Mouse (Mus musculus) liver, adult 2 months (tissue): ENCODE measurements around the gene Ndufa6. TPM values are rescaled to one million over a fixed set of nuclear protein-coding genes. Genes with fewer than 3 reads are reported as not detected.

Experiments used
- DNase-seq: peaks from one replicate; pipeline ENCODE4 v3.0.0-alpha.2; 2011; ENCODE audit warnings: low read depth, low spot score; ENCODE audit errors: extremely low read depth
- H3K27ac ChIP-seq: fragments of 200-500 bp; replicated peaks from 2 replicates; pipeline ENCODE4 v1.5.1; 2012; ENCODE audit warnings: low read depth, mild to moderate bottlenecking, control low read depth, inconsistent platforms, low read length; ENCODE audit not compliant: insufficient read depth
- H3K27me3 ChIP-seq: fragments of 200-500 bp; 2 replicates; pipeline ENCODE4 v1.6.1; 2012; ENCODE audit warnings: mild to moderate bottlenecking, moderate library complexity, low read length, inconsistent platforms; ENCODE audit not compliant: control insufficient read depth, insufficient read depth
- H3K36me3 ChIP-seq: fragments of 200-500 bp; 2 replicates; pipeline ENCODE4 v1.6.1; 2012; ENCODE audit warnings: low read length, inconsistent platforms; ENCODE audit not compliant: control insufficient read depth, insufficient read depth
- H3K4me1 ChIP-seq: fragments of 200-500 bp; 2 replicates; pipeline ENCODE4 v1.6.1; 2011; ENCODE audit warnings: low read length; ENCODE audit not compliant: control insufficient read depth, insufficient read depth
- H3K4me3 ChIP-seq: fragments of 200-500 bp; 2 replicates; pipeline ENCODE4 v1.5.1; 2011; ENCODE audit warnings: low read depth, mild to moderate bottlenecking, control low read depth, low read length, moderate library complexity; ENCODE audit not compliant: insufficient read depth
- H3K79me2 ChIP-seq: fragments of 200-500 bp; 2 replicates; pipeline ENCODE4 v1.6.1; 2012; ENCODE audit warnings: inconsistent platforms, mild to moderate bottlenecking, low read length, moderate library complexity; ENCODE audit not compliant: control insufficient read depth, insufficient read depth
- H3K9ac ChIP-seq: fragments of 200-500 bp; 2 replicates; pipeline ENCODE4 v1.6.1; 2012; ENCODE audit warnings: low read depth, mild to moderate bottlenecking, control low read depth, inconsistent platforms, low read length
- CTCF ChIP-seq: fragments of 200-500 bp; IDR thresholded peaks from 2 replicates; pipeline ENCODE4 v1.5.1; 2011; ENCODE audit warnings: low read depth, low read length, control low read depth
- POLR2A ChIP-seq: fragments of 200-500 bp; IDR thresholded peaks from 2 replicates; pipeline ENCODE4 v1.6.1; 2011; ENCODE audit warnings: low read length, control low read depth; ENCODE audit not compliant: insufficient read depth; ENCODE audit errors: extremely low read depth
- WGBS: fragments of 180-500 bp; shearing (Covaris S2); methylation state at CpG from one replicate; pipeline ENCODE4 v1.1.7; 2018; 5-methylcytosine and 5-hydroxymethylcytosine counted together
- polyA plus RNA-seq: library from polyadenylated mRNA; depleted of rRNA; stranded (reverse); fragments of >200 nt; gene quantifications from 2 replicates; pipeline ENCODE4 v1.2.3, GENCODE M21; 2012
- total RNA-seq: library from RNA; depleted of rRNA; stranded (reverse); fragments of >200 nt; gene quantifications from 2 replicates; pipeline ENCODE4 v1.2.3, GENCODE M21; 2014

The Ndufa6 gene
- total and polyA plus RNA-seq, 2 experiments: 441 to 1,175 TPM

- Histone ChIP-seq H3K9ac (peak within 1 kb of the TSS; percentile 74), H3K4me1 (peaks cover 4% of the 10 kb centered on the region; the same call in 1 of the 2 replicates), H3K36me3 (peaks cover 3% of the 10 kb centered on the region; the same call in 1 of the 2 replicates), H3K79me2 (no peaks in the 10 kb centered on the region), H3K27me3 (no peaks in the 10 kb centered on the region), H3K27ac (peak within 1 kb of the TSS; percentile 30), H3K4me3 (peak within 1 kb of the TSS; percentile 63)
- under 1% methylated on average over 41 of the region's 41 CpGs for WGBS
- TF ChIP-seq POLR2A (0 out of 2 replicates have a peak, but pooled peaks have one; percentile 37), CTCF (no peak)
- peak; percentile 90 for DNase-seq
Observed at GRCm38 (mm10) chr15:82338593-82339112, 15.5 kb downstream of the Ndufa6 start, which contains the start of the genes Naga, Pheta2 and Smdt1. Gene Naga (minus strand): TSS chr15:82338925. Gene Pheta2 (plus strand): TSS chr15:82338942. Gene Smdt1 (plus strand): TSS chr15:82338959.

- Histone ChIP-seq H3K27ac (no peak overlapping the region), H3K4me3 (peak overlapping the region; percentile 63), H3K9ac (peak overlapping the region; percentile 74), H3K4me1 (peaks cover 4% of the 10 kb centered on the region; the same call in 1 of the 2 replicates), H3K27me3 (no peaks in the 10 kb centered on the region), H3K79me2 (no peaks in the 10 kb centered on the region), H3K36me3 (peaks cover 3% of the 10 kb centered on the region; the same call in 1 of the 2 replicates)
- TF ChIP-seq CTCF: no peak
- TF ChIP-seq POLR2A: no peak
- DNase-seq: no peak
- 36% methylated on average over 4 of the region's 4 CpGs for WGBS
Observed at GRCm38 (mm10) chr15:82337875-82338274, 16.2 kb downstream of the Ndufa6 start.

- Histone ChIP-seq H3K9ac (no peak overlapping the region), H3K4me1 (peaks cover 4% of the 10 kb centered on the region; the same call in 1 of the 2 replicates), H3K79me2 (no peaks in the 10 kb centered on the region), H3K36me3 (peaks cover 5% of the 10 kb centered on the region; the same call in 1 of the 2 replicates), H3K27me3 (no peaks in the 10 kb centered on the region), H3K27ac (no peak overlapping the region), H3K4me3 (no peak overlapping the region)
- 97% methylated on average over 12 of the region's 12 CpGs for whole genome bisulfite sequencing
- DNase-seq: no peak
- TF ChIP-seq POLR2A: no peak
- no peak for TF ChIP-seq CTCF
Observed at GRCm38 (mm10) chr15:82336629-82337028, 17.5 kb downstream of the Ndufa6 start.

GRCm38 (mm10) chr15:82335194-82335593, 18.9 kb downstream of the Ndufa6 start:
- Histone ChIP-seq H3K27me3 (no peaks in the 10 kb centered on the region), H3K4me1 (peaks cover 4% of the 10 kb centered on the region; the same call in 1 of the 2 replicates), H3K4me3 (no peak overlapping the region), H3K79me2 (no peaks in the 10 kb centered on the region), H3K27ac (no peak overlapping the region), H3K9ac (no peak overlapping the region), H3K36me3 (peaks cover 6% of the 10 kb centered on the region; the same call in 1 of the 2 replicates)
- TF ChIP-seq POLR2A: no peak
- TF ChIP-seq CTCF: no peak
- no peak for DNase-seq
- 99% methylated on average over 4 of the region's 4 CpGs for WGBS

- TF ChIP-seq CTCF (no peak), POLR2A (no peak)
- peaks cover 4% of the 10 kb centered on the region; the same call in 1 of the 2 replicates for H3K36me3 ChIP-seq
- H3K4me1 ChIP-seq: no peaks in the 10 kb centered on the region
- H3K4me3 ChIP-seq: no peak overlapping the region
- no peak for DNase-seq
- WGBS: 85% methylated on average over 2 of the region's 2 CpGs
- H3K27me3 ChIP-seq: no peaks in the 10 kb centered on the region
- no peaks in the 10 kb centered on the region for H3K79me2 ChIP-seq
- no peak overlapping the region for H3K27ac ChIP-seq
- no peak overlapping the region for H3K9ac ChIP-seq
Observed at GRCm38 (mm10) chr15:82325382-82325781, 28.7 kb downstream of the Ndufa6 start.

GRCm38 (mm10) chr15:82322195-82322594, 31.9 kb downstream of the Ndufa6 start:
- Histone ChIP-seq H3K4me3 (no peak overlapping the region), H3K27me3 (no peaks in the 10 kb centered on the region), H3K27ac (no peak overlapping the region), H3K36me3 (no peaks in the 10 kb centered on the region), H3K4me1 (no peaks in the 10 kb centered on the region), H3K79me2 (no peaks in the 10 kb centered on the region), H3K9ac (no peak overlapping the region)
- WGBS: 80% methylated on average over 8 of the region's 8 CpGs
- no peak for DNase-seq
- TF ChIP-seq POLR2A (no peak), CTCF (no peak)
